Mouse (Mus musculus) brain, embryonic 18.5 days (tissue): ENCODE data around the gene Tjp2.
"Not testable (repeated sequence)": the region's sequence is repeated elsewhere in the genome, so short reads cannot be mapped to it uniquely, and the experiment has no call there.

Source experiments
- DNase-seq: peaks from one replicate; pipeline ENCODE4 v3.0.0-alpha.2; 2012; ENCODE audit warnings: low read depth, low spot score

The Tjp2 gene

DNA sequence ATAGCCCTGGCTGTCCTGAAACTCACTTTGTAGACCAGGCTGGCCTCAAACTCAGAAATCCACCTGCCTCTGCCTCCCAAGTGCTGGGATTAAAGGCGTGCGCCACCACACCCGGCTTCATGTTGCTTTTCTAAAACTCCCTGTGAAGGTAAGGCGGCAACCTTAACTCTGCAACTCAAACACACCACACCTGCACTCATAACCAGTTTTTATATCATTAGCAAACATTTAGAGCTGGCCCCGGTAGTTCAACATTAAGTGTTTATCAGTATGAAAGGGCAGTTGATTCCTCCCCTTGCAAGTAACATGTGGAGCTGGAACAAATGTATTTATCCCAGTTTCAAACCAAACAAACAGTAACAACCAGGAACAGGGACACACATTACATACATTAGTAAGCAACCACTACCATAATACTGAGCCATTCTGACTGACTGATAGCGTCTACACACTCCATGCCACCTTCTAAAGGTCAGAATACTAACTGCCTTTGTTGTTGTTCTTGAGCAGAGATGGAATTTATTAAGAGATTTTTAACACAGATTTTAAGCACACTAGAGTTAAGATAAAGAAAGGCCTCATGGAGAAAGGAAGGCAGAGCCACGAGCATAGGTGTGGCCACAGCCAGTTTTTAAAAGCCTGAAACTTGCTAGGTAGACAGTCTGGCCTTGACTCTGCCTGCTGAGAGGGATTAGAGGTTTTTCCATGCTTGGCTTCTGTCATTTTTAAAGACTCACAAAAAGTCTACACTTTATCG lies 101.1 kb downstream of the Tjp2 start:
- DNase-seq = no peak

DNA sequence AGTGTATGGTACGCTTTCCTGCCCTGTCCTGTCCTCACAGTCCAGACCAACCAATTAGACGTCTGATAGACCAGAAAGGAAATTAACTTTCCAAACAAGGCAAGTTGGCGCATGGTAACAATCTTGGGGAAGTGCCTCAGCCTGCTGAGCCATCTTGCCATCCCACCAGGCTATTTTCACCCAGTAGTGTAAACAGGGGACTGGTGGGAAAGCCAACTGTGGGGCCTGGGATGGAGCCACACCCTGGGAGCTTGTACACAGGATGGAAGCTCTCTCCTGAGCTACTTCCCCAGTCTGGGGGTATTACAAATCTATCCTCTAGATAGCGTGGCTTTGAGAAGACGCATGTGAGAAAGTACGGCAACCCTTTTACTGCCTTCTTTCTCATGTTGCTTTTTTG lies 101.7 kb downstream of the Tjp2 start:
- no peak for DNase-seq

GRCm38 (mm10) chr19:24122647-24123046 lies 102.2 kb downstream of the Tjp2 start:
- DNase-seq = no peak

GRCm38 (mm10) chr19:24120811-24121210 lies 104.0 kb downstream of the Tjp2 start:
- no peak for DNase-seq

- no peak for DNase-seq
Measured at GRCm38 (mm10) chr19:24118775-24119174, 106.1 kb downstream of the Tjp2 start.

GRCm38 (mm10) chr19:24111581-24111980 lies 113.2 kb downstream of the Tjp2 start:
- DNase-seq = no peak

- no peak for DNase-seq
Measured at GRCm38 (mm10) chr19:24107707-24108106, 117.1 kb downstream of the Tjp2 start.

DNA sequence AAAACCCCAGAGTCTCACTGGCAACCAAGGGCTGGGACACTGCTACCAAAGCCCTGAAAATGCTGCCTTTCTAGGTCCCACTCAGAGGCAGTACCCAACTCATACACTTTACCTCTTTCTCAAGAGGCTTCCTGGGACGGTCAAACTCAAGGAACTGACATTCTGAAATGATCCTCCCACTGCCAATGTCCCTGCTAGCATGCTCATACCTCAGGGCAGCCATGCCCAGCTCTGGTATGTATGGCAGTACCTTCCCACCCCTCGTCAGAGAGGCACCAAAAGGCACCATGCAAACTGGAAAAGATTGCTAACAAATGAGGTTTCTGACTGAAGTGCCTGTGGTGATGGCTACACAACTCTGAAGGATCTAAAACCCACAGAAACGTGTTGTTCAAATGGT lies 121.0 kb downstream of the Tjp2 start:
- no peak for DNase-seq

- DNase-seq = peak; percentile 51
Measured at GRCm38 (mm10) chr19:24102562-24103126, 122.2 kb downstream of the Tjp2 start.

DNA sequence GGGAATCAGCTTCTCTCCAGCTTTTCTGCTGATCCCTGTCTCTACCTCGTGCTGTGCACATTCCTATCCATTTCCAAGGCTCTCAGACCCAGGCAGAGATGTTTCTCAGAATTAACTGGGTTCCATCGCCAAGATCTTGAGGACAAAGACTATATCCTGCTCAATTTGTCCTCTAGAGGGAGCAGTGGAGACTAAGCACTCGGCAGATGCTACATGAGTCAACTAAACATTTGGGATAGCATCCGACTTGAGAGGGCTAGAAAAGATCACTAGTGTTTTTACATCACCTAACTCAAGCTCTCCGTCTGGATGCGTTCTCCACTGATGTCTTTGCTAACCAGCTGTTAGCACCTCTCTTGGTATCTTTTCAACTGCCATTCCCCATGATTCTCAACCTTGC lies 123.6 kb downstream of the Tjp2 start:
- no peak for DNase-seq

GRCm38 (mm10) chr19:24098691-24099090 lies 126.1 kb downstream of the Tjp2 start:
- DNase-seq = no peak

DNA sequence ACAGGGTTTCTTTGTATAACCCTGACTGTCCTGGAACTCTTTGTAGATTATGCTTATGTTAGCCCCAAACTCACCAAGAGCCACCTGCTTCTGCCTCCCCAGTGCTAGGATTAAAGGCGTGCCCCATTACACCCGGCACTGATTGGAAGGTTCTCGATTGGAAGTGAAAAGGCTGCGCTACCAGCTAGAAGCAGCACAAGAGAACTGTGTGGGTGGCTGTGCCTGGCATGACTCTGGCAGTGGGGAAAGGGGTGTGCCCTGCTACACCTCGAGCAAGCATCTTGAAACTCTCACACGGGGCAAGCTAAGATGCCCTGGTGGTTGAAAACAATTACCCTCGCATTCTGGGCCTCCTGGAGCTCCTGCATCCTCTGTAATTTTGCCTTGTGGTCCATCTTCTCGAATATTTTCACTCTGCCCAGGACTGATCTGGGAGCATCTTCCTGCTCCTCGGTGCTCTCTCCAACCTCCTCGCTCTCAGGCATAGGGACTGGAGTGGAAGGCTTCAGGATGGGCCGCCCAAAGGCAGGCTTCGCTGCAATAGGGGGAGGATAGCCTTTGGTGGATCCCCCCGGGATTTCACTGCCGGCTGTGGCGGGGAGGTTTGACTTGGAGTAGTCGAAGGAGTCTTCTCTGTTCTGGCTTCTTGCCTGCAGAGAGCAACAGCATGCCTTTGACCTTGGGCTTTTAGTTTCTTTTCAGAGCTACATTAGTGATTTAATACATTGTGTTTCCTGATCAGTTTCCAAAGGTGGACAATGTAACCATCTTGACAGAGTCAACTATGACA lies 127.0 kb downstream of the Tjp2 start:
- DNase-seq = no peak

GRCm38 (mm10) chr19:24092060-24092459 lies 132.8 kb downstream of the Tjp2 start:
- not testable (repeated sequence) for DNase-seq

DNA sequence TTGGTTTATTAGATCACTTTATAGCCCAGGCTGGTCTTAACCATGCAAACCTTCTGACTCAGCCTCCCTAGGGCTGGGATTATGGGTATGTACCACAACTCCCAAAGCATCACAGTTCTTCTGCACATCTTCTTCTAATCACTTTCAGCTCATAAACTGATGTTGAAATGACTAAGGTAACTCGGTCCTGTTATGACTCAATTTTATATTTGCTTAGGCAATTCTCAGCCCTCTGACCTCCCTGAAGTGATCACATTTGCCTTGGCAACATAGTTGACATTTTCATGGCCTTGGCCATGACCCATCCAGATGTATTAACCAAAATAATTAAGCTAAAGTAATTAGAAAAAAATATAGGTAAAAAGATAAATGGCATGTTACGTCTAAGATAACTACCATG lies 134.5 kb downstream of the Tjp2 start:
- DNase-seq = no peak

- no peak for DNase-seq
Measured at GRCm38 (mm10) chr19:24085306-24085705, 139.5 kb downstream of the Tjp2 start.

- no peak for DNase-seq
Measured at GRCm38 (mm10) chr19:24080417-24081080, 144.3 kb downstream of the Tjp2 start.

- no peak for DNase-seq
Measured at GRCm38 (mm10) chr19:24077658-24078057, 147.2 kb downstream of the Tjp2 start.

DNA sequence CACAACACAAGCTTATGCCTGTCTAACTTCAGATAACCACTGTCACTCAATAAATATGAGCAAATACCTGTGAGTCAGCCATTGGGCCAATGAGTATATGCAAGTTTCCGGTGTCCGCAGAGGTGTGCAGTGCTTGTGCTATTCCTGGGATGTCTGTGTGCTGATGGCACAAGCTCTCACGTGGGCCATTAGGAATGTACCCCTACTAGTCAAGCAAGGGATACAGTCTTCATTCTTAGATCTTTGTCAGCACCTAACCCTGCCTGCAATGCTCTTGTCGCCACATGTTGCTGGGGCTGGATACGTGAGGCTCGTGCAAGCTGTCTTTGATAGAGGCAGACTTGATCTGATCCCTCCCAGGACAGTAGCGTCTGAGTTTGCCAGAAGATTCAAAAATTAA lies 148.3 kb downstream of the Tjp2 start:
- DNase-seq = no peak

DNA sequence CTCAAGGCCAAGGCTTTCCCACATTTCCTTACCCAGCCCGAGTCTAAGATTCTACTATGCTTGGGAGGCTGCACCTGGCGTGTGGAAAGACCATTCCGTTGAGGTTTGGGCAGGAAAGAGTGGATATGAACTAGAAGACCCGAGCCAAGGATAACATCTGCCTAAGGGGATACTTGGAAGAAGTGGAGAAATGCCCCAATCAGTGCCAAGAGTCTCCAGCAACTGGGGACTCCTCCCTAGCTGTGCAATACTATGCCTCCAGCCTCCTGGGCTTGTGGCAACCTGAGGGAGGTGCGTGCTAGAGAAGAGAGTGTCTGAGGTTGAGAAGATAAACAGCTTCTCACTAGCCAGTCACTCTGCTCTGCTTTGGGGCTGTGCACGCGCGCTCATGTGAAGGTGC lies 148.9 kb downstream of the Tjp2 start:
- DNase-seq = no peak

GRCm38 (mm10) chr19:24073155-24073554 lies 151.7 kb downstream of the Tjp2 start:
- DNase-seq = no peak

DNA sequence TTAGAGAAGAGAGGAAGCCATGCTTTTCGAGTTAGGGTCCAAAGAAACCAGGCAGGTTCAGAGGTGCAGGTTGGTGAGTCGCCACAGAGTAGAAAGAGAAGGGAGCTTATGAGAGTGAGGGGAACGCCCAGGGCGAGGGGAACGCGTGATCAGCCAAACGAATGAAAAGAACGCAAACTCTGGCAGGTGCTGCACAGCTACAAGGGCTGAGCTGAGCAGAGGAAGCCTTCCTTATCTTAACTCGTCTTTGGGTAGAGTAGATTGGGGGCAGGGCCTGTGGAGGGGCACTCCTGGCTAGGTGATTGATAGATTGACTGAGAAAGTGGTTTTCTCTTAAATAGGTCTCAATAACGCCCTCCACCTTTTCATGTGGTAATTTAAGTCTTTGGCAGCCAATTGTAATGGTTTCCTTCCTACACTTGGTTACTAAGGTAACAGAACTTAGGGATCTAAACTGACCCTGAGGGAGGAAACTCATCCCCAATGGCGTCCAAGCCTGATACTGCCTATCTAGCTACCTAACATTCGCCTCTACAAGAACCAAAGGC lies 160.4 kb downstream of the Tjp2 start:
- no peak for DNase-seq

- no peak for DNase-seq
Measured at GRCm38 (mm10) chr19:24063585-24063984, 161.2 kb downstream of the Tjp2 start.
